Mouse (Mus musculus): ENCODE data around the gene Vav2. TPM values are rescaled to one million over a fixed set of nuclear protein-coding genes. Genes with fewer than 3 reads are reported as not detected.

The Vav2 gene
- polyA plus RNA-seq, 1 experiment = 28.1 TPM

DNA sequence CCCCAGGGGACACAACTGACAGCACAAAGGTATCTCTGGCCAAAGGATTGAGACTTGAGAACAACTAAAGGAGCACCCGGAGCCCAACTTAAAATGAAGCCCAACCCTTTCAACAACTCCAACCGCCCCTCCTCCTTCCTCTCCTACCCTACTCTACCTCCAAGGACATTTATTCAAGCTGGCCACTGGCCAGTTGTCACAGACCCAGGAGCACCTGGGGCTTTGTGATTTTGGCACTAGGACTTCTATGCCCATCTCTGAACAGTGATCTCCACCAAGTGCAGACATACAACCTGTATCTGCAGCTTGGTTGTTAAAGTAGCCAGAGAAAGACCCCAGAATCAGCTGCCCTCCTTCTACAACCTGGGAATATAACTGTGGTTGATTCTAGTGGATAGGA lies 102.1 kb downstream of the Vav2 start:
- peaks cover 29% of the 10 kb centered on the region for H3K4me1 ChIP-seq (ENCODE audit: control insufficient read depth, insufficient read depth, low read length)
- no peak for TF ChIP-seq CTCF (conservative IDR thresholded peaks at IDR 0.05; ENCODE audit: insufficient read depth, insufficient read length, low read depth, low read length)
- TF ChIP-seq POLR2A (IDR thresholded peaks at IDR 0.05; ENCODE audit: low read depth, low read length) = no peak
- H3K36me3 ChIP-seq (ENCODE audit: control insufficient read depth, insufficient read depth, low read length) = no peaks in the 10 kb centered on the region
- DNase-seq = peak; percentile 52
- H3K27me3 ChIP-seq (replicated peaks; ENCODE audit: control insufficient read depth, insufficient read depth, low read length) = no peaks in the 10 kb centered on the region
- H3K27ac ChIP-seq (ENCODE audit: insufficient read depth, low read depth, low read length) = no peak overlapping the region
- 39% methylated on average over 2 of the region's 2 CpGs for WGBS
- H3K4me3 ChIP-seq (ENCODE audit: insufficient read depth, low read depth, low read length) = no peak overlapping the region

GRCm38 (mm10) chr2:27321431-27321875 lies 105.4 kb downstream of the Vav2 start:
- 68% methylated on average over 6 of the region's 6 CpGs for WGBS

GRCm38 (mm10) chr2:27320820-27321219 lies 106.0 kb downstream of the Vav2 start:
- Histone ChIP-seq H3K4me3 (ENCODE audit: insufficient read depth, low read depth, low read length) (no peak overlapping the region), H3K36me3 (ENCODE audit: control insufficient read depth, insufficient read depth, low read length) (no peaks in the 10 kb centered on the region), H3K27ac (ENCODE audit: insufficient read depth, low read depth, low read length) (no peak overlapping the region), H3K4me1 (ENCODE audit: control insufficient read depth, insufficient read depth, low read length) (peaks cover 35% of the 10 kb centered on the region), H3K27me3 (replicated peaks; ENCODE audit: control insufficient read depth, insufficient read depth, low read length) (no peaks in the 10 kb centered on the region)
- no peak for DNase-seq
- 86% methylated on average over 8 of the region's 8 CpGs for WGBS
- TF ChIP-seq POLR2A (IDR thresholded peaks at IDR 0.05; ENCODE audit: low read depth, low read length) (no peak), CTCF (conservative IDR thresholded peaks at IDR 0.05; ENCODE audit: insufficient read depth, insufficient read length, low read depth, low read length) (no peak)

More at GRCm38 (mm10) chr2:27321431-27321875, 105.4 kb downstream of the Vav2 start:
- TF ChIP-seq POLR2A (IDR thresholded peaks at IDR 0.05; ENCODE audit: low read depth, low read length) (no peak), CTCF (conservative IDR thresholded peaks at IDR 0.05; ENCODE audit: insufficient read depth, insufficient read length, low read depth, low read length) (no peak)
- no peak overlapping the region for H3K27ac ChIP-seq (ENCODE audit: insufficient read depth, low read depth, low read length)
- no peak for DNase-seq
- peaks cover 38% of the 10 kb centered on the region for H3K4me1 ChIP-seq (ENCODE audit: control insufficient read depth, insufficient read depth, low read length)
- H3K4me3 ChIP-seq (ENCODE audit: insufficient read depth, low read depth, low read length) = no peak overlapping the region
- H3K36me3 ChIP-seq (ENCODE audit: control insufficient read depth, insufficient read depth, low read length) = no peaks in the 10 kb centered on the region
- no peaks in the 10 kb centered on the region for H3K27me3 ChIP-seq (replicated peaks; ENCODE audit: control insufficient read depth, insufficient read depth, low read length)

- peaks cover 24% of the 10 kb centered on the region for H3K4me1 ChIP-seq (ENCODE audit: control insufficient read depth, insufficient read depth, low read length)
- no peaks in the 10 kb centered on the region for H3K36me3 ChIP-seq (ENCODE audit: control insufficient read depth, insufficient read depth, low read length)
- H3K27me3 ChIP-seq (replicated peaks; ENCODE audit: control insufficient read depth, insufficient read depth, low read length) = no peaks in the 10 kb centered on the region
- DNase-seq = peak; percentile 95
- H3K27ac ChIP-seq (ENCODE audit: insufficient read depth, low read depth, low read length) = peak overlapping the region; percentile 70
- no peak overlapping the region for H3K4me3 ChIP-seq (ENCODE audit: insufficient read depth, low read depth, low read length)
- no peak for TF ChIP-seq CTCF (conservative IDR thresholded peaks at IDR 0.05; ENCODE audit: insufficient read depth, insufficient read length, low read depth, low read length)
- TF ChIP-seq POLR2A (IDR thresholded peaks at IDR 0.05; ENCODE audit: low read depth, low read length) = no peak
- WGBS = 32% methylated on average over 4 of the region's 4 CpGs
Measured at GRCm38 (mm10) chr2:27318606-27319005, 108.2 kb downstream of the Vav2 start.

DNA sequence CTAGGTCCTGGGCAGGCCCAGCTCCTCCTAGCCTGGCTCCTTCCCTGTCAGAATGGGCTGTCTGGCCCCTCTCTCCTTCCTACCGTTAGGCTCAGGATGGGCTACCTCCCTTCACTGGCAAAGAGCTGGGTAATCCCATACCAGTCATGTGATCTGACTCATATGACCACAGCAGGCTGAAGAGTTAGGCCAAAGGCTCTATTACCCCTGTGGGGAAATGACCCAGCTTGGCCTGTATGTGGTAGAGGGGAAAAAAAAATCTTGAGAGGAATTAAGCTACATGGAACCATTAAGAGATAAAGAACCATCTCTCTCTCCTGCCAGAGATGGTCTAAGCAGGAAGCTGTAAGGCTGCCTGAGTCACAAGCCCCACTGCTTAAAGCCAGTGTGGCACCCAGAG lies 108.6 kb downstream of the Vav2 start:
- DNase-seq = peak; percentile 66
- 10% methylated on average over 1 of the region's 1 CpGs for WGBS
- Histone ChIP-seq H3K4me1 (ENCODE audit: control insufficient read depth, insufficient read depth, low read length) (peaks cover 24% of the 10 kb centered on the region), H3K27me3 (replicated peaks; ENCODE audit: control insufficient read depth, insufficient read depth, low read length) (no peaks in the 10 kb centered on the region), H3K36me3 (ENCODE audit: control insufficient read depth, insufficient read depth, low read length) (no peaks in the 10 kb centered on the region), H3K27ac (ENCODE audit: insufficient read depth, low read depth, low read length) (peak overlapping the region; percentile 70), H3K4me3 (ENCODE audit: insufficient read depth, low read depth, low read length) (no peak overlapping the region)
- TF ChIP-seq CTCF (conservative IDR thresholded peaks at IDR 0.05; ENCODE audit: insufficient read depth, insufficient read length, low read depth, low read length) (no peak), POLR2A (IDR thresholded peaks at IDR 0.05; ENCODE audit: low read depth, low read length) (no peak)

DNA sequence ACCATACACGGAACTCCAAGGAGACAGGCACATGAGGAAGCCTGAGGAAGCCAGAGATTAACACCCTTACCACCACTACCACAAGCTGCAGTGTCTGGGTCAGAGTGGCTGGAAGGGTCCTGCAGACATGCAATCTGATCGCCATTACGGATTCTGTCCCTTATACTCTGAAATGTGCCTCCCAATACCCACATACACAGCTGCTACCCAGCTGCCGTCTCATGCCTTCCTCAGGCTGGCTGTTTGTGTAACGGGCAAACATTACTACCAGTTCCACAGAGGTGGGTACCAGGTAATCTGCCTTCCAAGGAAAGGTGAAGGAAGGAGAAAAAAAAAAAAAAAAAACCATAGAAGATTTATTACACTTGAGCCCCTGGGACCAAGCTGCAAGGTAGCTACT lies 110.7 kb downstream of the Vav2 start:
- no peak overlapping the region for H3K27ac ChIP-seq (ENCODE audit: insufficient read depth, low read depth, low read length)
- H3K36me3 ChIP-seq (ENCODE audit: control insufficient read depth, insufficient read depth, low read length) = no peaks in the 10 kb centered on the region
- H3K4me3 ChIP-seq (ENCODE audit: insufficient read depth, low read depth, low read length) = no peak overlapping the region
- H3K27me3 ChIP-seq (replicated peaks; ENCODE audit: control insufficient read depth, insufficient read depth, low read length) = no peaks in the 10 kb centered on the region
- 93% methylated on average over 5 of the region's 5 CpGs for WGBS
- H3K4me1 ChIP-seq (ENCODE audit: control insufficient read depth, insufficient read depth, low read length) = peaks cover 24% of the 10 kb centered on the region
- no peak for DNase-seq
- TF ChIP-seq CTCF (conservative IDR thresholded peaks at IDR 0.05; ENCODE audit: insufficient read depth, insufficient read length, low read depth, low read length) (no peak), POLR2A (IDR thresholded peaks at IDR 0.05; ENCODE audit: low read depth, low read length) (no peak)

DNA sequence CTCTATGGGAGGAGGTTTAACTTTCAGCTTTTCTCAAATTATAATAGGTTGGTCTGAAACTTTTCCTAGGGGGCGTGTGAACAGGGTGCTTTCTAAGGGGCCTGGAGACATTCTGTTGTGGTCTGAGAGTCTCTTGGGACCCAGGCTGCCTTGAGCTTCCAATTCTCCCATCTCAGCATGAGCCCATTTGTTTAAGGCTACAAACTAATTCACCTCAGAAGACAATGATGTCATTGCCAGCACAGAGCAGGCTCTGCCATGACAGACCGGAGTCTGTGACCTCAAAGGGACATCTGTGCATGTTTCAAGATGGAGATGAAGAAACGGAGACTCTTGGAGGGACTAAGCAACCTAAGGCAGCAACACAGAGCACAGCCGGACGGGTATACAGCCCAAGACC lies 112.6 kb downstream of the Vav2 start:
- no peaks in the 10 kb centered on the region for H3K27me3 ChIP-seq (replicated peaks; ENCODE audit: control insufficient read depth, insufficient read depth, low read length)
- peaks cover 21% of the 10 kb centered on the region for H3K4me1 ChIP-seq (ENCODE audit: control insufficient read depth, insufficient read depth, low read length)
- no peak for DNase-seq
- H3K27ac ChIP-seq (ENCODE audit: insufficient read depth, low read depth, low read length) = no peak overlapping the region
- no peaks in the 10 kb centered on the region for H3K36me3 ChIP-seq (ENCODE audit: control insufficient read depth, insufficient read depth, low read length)
- no peak overlapping the region for H3K4me3 ChIP-seq (ENCODE audit: insufficient read depth, low read depth, low read length)
- TF ChIP-seq POLR2A (IDR thresholded peaks at IDR 0.05; ENCODE audit: low read depth, low read length) (no peak), CTCF (conservative IDR thresholded peaks at IDR 0.05; ENCODE audit: insufficient read depth, insufficient read length, low read depth, low read length) (no peak)
- WGBS = 94% methylated on average over 5 of the region's 5 CpGs
